Mouse (Mus musculus) forebrain, postnatal 0 days (tissue): ENCODE measurements around the gene Agap2. TPM values are rescaled to one million over a fixed set of nuclear protein-coding genes. Genes with fewer than 3 reads are reported as not detected.

Experiments used
- ATAC-seq: fragments of 200-750 bp; cut with Nextera tagmentation; 2 replicates; pipeline ENCODE4 v1.8.0; 2017; ENCODE audit warnings: mild to moderate bottlenecking, moderate library complexity
- DNase-seq: peaks from one replicate; pipeline ENCODE4 v3.0.0-alpha.2; 2015
- H3K27ac ChIP-seq: fragments of 300-500 bp; sonication (generic); 2 replicates; pipeline ENCODE4 v1.5.1; 2014; ENCODE audit warnings: low read depth, mild to moderate bottlenecking, antibody characterized with exemption, low read length, moderate library complexity, mixed read lengths
- H3K27me3 ChIP-seq: fragments of 300-500 bp; sonication (generic); 2 replicates; pipeline ENCODE4 v1.6.1; 2014; ENCODE audit warnings: mild to moderate bottlenecking, low read length, mixed read lengths; ENCODE audit not compliant: insufficient read depth
- H3K36me3 ChIP-seq: fragments of 300-500 bp; sonication (generic); 2 replicates; pipeline ENCODE4 v1.6.1; 2014; ENCODE audit warnings: mild to moderate bottlenecking, moderate library complexity; ENCODE audit not compliant: insufficient read depth
- H3K4me1 ChIP-seq: fragments of 300-500 bp; sonication (generic); 2 replicates; pipeline ENCODE4 v1.6.1; 2014; ENCODE audit warnings: antibody characterized with exemption; ENCODE audit not compliant: insufficient read depth
- H3K4me2 ChIP-seq: fragments of 300-500 bp; sonication (generic); 2 replicates; pipeline ENCODE4 v1.6.1; 2014; ENCODE audit warnings: low read depth, mild to moderate bottlenecking, moderate library complexity
- H3K4me3 ChIP-seq: fragments of 300-500 bp; sonication (generic); 2 replicates; pipeline ENCODE4 v1.5.1; 2014; ENCODE audit warnings: low read depth, low read length, mixed read lengths
- H3K9ac ChIP-seq: fragments of 300-500 bp; sonication (generic); 2 replicates; pipeline ENCODE4 v1.6.1; 2014; ENCODE audit warnings: mild to moderate bottlenecking
- H3K9me3 ChIP-seq: fragments of 300-500 bp; sonication (generic); 2 replicates; pipeline ENCODE4 v1.6.1; 2016; ENCODE audit warnings: low read length
- CTCF ChIP-seq: sonication (generic); IDR thresholded peaks from 2 replicates; pipeline ENCODE4 v1.5.1; 2016; ENCODE audit warnings: antibody characterized with exemption, control low read depth, low read depth
- WGBS: fragments of 180-500 bp; shearing (Covaris S2); extraction: QIAGEN DNeasy Blood & Tissue Kit; methylation state at CpG from one replicate; pipeline ENCODE4 v1.1.7; 2014; 5-methylcytosine and 5-hydroxymethylcytosine counted together
- polyA plus RNA-seq: library from polyadenylated mRNA; unstranded; fragments of >200 nt; fragmentation: Nextera tagmentation; extraction: Ambion mirVana; gene quantifications from 2 replicates; pipeline ENCODE4 v1.2.1, GENCODE M21; 2015
- total RNA-seq: library from RNA; depleted of rRNA; stranded (reverse); fragments of >200 nt; gene quantifications from 2 replicates; pipeline ENCODE4 v1.2.3, GENCODE M21; 2014

Agap2 gene
- total and polyA plus RNA-seq, 2 experiments from 2014 or later, result 4.6 to 258 TPM

DNA sequence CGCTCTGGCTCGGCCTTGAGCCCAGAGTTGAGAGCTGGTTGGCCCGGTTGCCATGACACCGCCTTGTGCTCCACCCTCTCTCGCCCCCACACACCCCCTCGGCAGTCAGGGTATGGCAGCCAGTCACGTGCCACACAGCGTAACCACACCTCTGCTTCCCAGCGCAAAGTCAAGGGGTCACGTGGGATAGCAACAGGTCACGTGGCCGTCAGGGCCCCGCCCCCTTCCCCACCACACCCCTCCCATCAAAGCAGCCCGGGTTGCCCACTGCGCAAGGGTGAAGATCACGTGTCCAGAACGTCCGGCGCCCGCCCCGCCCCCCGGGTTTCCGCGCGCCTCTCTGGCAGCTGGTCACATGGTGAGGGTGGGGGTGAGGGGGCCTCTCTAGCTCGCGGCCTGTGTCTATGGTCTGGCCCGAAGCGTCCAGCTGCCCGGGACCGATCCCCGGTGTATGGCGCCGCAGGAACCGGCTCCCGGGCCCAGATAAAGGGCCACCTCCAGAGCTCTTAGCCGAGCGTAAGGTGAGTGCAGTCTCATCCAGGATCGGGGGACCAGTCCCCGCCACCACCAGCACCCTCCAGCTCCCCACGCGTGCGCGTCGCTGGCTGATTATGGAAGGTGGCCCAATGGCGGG, 11.7 kb upstream of the Agap2 start, which contains the start of gene Cdk4:
Cdk4 (plus strand) TSS at position 296 of the 634 bp plus-strand sequence.
- Histone ChIP-seq H3K9me3 (no peaks in the 10 kb centered on the region), H3K4me2 (peak within 1 kb of the TSS; percentile 88), H3K27me3 (no peaks in the 10 kb centered on the region), H3K9ac (peak within 1 kb of the TSS; percentile 94), H3K4me3 (peak within 1 kb of the TSS; percentile 91), H3K36me3 (peaks cover 37% of the 10 kb centered on the region), H3K4me1 (peaks cover 15% of the 10 kb centered on the region), H3K27ac (peak within 1 kb of the TSS; percentile 96)
- DNase-seq, result peak; percentile 99
- 0 out of 2 replicates have a peak, but pooled peaks have one; percentile 0 for TF ChIP-seq CTCF
- ATAC-seq, result peak; percentile 89
- 1% methylated on average over 46 of the region's 46 CpGs for WGBS

DNA sequence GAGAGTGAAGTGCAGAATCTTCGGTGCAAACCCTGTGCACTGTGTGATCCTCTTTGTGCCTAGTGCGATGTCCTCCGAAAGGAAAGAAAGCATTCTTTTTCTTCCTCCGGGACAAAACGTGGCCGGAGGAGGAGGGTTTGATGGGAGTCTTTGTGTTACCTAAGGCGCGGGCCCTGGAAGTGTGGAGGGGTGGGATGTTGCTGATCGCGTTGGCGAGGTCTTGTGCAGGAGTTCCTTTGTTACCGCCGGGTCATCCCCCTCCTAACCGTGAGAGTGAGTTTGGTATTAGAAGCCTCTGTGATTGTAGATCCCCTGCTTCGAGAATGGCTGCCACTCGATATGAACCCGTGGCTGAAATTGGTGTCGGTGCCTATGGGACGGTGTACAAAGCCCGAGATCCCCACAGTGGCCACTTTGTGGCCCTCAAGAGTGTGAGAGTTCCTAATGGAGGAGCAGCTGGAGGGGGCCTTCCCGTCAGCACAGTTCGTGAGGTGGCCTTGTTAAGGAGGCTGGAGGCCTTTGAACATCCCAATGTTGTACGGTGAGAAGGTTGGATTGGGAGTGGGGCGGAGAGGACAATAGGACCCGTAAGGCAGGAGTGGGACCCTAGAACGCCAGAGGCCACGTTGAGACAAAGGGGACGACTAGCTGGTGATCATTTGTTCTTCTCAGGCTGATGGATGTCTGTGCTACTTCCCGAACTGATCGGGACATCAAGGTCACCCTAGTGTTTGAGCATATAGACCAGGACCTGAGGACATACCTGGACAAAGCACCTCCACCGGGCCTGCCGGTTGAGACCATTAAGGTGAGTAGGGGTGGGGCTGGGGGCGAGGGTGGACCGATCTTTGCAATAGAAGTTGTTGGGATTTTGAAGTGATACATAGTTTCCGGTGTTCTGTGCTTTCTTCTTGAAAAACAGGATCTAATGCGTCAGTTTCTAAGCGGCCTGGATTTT, 10.9 kb upstream of the Agap2 start:
- Histone ChIP-seq H3K27ac (peak overlapping the region; percentile 96), H3K9ac (peak overlapping the region; percentile 94), H3K4me3 (peak overlapping the region; percentile 91), H3K27me3 (no peaks in the 10 kb centered on the region), H3K4me1 (peaks cover 21% of the 10 kb centered on the region), H3K36me3 (peaks cover 42% of the 10 kb centered on the region), H3K9me3 (no peaks in the 10 kb centered on the region), H3K4me2 (peak overlapping the region; percentile 88)
- TF ChIP-seq CTCF, result no peak
- WGBS, result 12% methylated on average over 37 of the region's 37 CpGs
- ATAC-seq (peak; percentile 1; the same call in 1 of the 2 replicates), DNase-seq (no peak)

DNA sequence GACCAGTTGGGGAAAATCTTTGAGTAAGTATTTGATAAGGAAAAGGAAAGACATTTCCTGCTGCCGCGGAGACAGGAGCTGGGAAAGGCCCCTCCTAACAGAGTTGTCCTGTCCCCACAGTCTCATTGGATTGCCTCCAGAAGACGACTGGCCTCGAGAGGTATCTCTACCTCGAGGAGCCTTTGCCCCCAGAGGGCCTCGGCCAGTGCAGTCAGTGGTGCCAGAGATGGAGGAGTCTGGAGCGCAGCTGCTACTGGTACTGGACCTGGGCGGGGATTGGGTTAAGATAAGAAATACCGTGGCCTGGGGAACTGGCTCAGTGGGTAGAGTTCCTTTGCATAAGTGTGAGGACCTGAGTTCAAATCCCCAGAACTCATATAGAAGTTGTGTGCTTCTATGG, 9.1 kb upstream of the Agap2 start:
- Histone ChIP-seq H3K9me3 (no peaks in the 10 kb centered on the region), H3K9ac (no peak overlapping the region), H3K4me3 (no peak overlapping the region), H3K4me2 (no peak overlapping the region), H3K4me1 (peaks cover 24% of the 10 kb centered on the region), H3K27ac (no peak overlapping the region), H3K27me3 (no peaks in the 10 kb centered on the region), H3K36me3 (peaks cover 42% of the 10 kb centered on the region)
- DNase-seq, result no peak
- no peak for ATAC-seq
- 89% methylated on average over 9 of the region's 9 CpGs for WGBS
- no peak for TF ChIP-seq CTCF

DNA sequence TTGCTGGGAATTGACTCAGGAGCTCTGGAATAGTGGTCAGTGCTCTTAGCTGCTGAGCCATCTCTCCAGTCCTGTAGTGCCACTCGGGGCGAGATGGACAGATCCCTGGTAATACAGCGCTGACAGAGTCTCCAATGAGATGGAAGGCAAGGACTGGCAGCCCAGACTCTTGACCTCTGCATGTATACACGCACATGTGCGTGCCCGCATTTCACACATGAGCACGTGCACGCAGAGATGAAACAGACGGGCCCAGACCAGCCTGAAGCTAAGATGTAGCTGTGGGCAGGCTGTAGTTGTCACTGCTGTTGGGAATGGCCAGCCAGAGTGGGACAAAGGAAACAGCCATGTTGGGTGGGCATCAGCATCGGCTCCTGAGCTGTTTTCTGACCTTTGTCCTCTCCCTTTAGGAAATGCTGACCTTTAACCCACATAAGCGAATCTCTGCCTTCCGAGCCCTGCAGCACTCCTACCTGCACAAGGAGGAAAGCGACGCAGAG, 8.5 kb upstream of the Agap2 start:
- Histone ChIP-seq H3K9ac (no peak overlapping the region), H3K4me1 (peaks cover 27% of the 10 kb centered on the region), H3K4me3 (no peak overlapping the region), H3K36me3 (peaks cover 42% of the 10 kb centered on the region), H3K4me2 (no peak overlapping the region), H3K27me3 (no peaks in the 10 kb centered on the region), H3K27ac (no peak overlapping the region), H3K9me3 (no peaks in the 10 kb centered on the region)
- TF ChIP-seq CTCF, result no peak
- DNase-seq (no peak), ATAC-seq (no peak)
- WGBS, result 88% methylated on average over 14 of the region's 14 CpGs

DNA sequence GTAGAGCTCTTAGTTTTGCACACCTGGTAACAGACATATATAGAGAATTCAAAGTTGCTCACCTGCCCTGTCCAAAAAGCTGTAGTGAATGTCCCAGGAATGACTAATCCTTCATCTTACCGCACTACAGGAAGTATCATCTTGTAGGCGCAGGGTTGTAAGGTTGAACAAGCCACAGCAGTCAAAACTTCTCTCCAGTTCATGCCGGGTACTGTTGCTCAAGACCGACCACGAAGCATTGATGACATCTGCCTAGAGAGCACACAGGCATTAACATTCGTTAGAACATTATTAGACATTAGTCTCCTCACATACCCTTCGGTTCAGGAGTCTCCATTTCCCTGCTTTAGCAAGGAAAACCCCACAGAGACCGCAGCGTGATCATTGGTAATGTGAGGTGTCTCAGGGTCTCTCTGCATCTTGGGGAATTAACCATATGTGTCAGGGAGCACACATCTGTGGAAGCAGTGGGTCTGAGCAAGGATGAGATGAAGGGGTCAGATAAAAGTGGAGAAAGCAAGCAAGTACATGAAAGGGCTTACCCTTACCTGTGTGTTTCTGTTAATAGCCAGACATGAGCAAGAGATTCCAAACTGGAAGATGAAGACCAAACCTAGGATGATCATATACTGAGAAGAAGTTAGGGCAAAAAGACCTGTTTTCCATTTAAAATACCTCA, 6.6 kb upstream of the Agap2 start:
- DNase-seq (no peak), ATAC-seq (no peak)
- peak overlapping the region; percentile 54; the same call in 1 of the 2 replicates for H3K9ac ChIP-seq
- H3K4me2 ChIP-seq, result peak overlapping the region; percentile 93
- TF ChIP-seq CTCF, result no peak
- 76% methylated on average over 9 of the region's 9 CpGs for WGBS
- H3K9me3 ChIP-seq, result no peaks in the 10 kb centered on the region
- H3K4me1 ChIP-seq, result peaks cover 21% of the 10 kb centered on the region
- peaks cover 42% of the 10 kb centered on the region for H3K36me3 ChIP-seq
- H3K27ac ChIP-seq, result no peak overlapping the region
- no peaks in the 10 kb centered on the region for H3K27me3 ChIP-seq
- no peak overlapping the region for H3K4me3 ChIP-seq

DNA sequence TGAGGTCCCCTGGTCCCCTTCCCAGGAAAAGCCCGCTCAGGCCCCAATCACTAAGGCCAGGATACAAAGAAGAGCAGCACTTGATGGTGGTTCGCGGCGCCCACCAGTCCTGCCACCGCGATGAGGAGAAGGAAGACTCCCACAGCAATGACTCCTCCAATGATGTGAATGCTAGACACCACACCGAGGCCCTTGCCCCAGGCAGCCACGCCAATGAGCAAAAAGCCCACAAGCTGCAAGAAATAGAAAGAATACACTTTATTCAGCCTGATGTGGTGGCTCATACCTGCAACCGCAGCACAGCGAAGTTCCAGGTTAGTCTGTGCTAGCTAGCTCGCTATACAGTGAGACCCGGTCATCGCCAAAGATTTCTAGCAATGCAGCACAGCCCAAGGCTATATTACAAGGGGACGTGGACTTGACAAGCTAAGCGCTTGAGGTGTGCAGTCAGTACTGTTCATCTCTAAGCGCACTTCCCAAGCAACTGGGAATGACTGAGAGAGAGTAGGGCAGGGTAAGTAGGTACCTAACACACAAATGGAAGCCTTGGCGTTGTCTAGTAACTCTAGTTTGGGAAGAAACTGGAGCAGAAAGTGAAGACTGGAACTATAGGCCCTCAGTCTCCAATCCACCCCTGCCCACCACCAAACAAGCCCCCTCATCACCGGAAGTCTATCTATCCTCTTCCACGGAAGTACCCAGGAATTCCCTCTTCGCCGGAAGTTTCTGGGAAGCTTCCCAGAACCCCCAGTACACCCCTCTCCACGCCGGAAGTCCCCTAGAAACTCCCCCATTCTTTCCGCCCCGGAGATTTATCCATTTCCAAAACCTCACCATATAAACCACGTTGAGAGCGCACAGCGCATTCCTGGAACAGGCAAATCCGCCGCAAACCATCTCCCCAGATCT, 5.5 kb upstream of the Agap2 start:
- peak overlapping the region; percentile 84 for H3K27ac ChIP-seq
- H3K4me3 ChIP-seq, result peak overlapping the region; percentile 50
- peaks cover 19% of the 10 kb centered on the region for H3K4me1 ChIP-seq
- H3K27me3 ChIP-seq, result no peaks in the 10 kb centered on the region
- TF ChIP-seq CTCF, result no peak
- peak overlapping the region; percentile 54 for H3K9ac ChIP-seq
- DNase-seq (no peak), ATAC-seq (peak; percentile 87)
- peak overlapping the region; percentile 93 for H3K4me2 ChIP-seq
- WGBS, result 5% methylated on average over 30 of the region's 30 CpGs
- H3K9me3 ChIP-seq, result no peaks in the 10 kb centered on the region
- H3K36me3 ChIP-seq, result peaks cover 42% of the 10 kb centered on the region
